Mouse (Mus musculus) bone marrow macrophage, adult 2 months (primary cell): ENCODE measurements around the gene Birc7.

ENCODE experiments used
- CTCF ChIP-seq: IDR thresholded peaks from 2 replicates; pipeline ENCODE4 v1.5.1; 2012; ENCODE audit warnings: low read depth, mild to moderate bottlenecking, low read length, moderate library complexity
- POLR2A ChIP-seq: IDR thresholded peaks from 2 replicates; pipeline ENCODE4 v1.6.1; 2012; ENCODE audit warnings: mild to moderate bottlenecking, low read depth, low read length, borderline replicate concordance

DNA sequence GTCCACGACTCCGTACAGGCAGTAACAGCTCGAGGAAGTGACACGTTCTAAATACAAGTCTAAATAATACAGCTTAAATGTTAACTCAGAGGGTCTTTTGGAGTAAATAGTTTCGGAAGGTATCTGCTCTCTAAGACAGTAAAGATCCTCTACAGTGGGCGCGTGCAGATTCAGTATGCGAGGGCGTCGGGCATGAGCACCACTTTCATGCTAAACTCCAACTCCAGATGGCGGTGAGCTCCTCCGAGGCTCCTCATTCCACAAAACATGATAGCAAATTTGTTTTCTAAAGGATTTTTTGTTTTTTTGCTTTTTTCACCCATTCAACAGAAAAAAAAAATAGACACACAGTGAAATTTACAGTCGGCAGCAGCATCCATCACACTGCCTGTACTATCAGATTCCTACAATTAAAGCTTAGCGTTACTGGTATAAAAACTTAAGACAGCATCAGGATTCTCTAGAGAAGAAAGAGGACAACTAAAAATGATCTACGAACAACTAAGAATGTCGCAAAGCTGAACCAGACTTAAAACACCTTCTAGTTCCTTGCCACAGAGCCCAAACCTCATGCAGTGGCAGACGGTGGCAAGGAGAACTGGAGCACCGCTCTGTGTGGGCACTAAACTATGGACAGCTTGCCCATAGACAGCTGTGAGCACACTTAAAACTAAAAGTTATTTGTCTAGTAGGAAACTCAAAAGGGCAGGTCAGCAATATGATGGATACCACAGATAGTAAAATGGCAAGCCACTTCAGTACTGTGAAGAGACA is 24.2 kb upstream of the Birc7 start:
- TF ChIP-seq CTCF (no peak), POLR2A (no peak)
